Mouse (Mus musculus): ENCODE results near the gene Stx18. TPM values are rescaled to one million over a fixed set of nuclear protein-coding genes. Genes with fewer than 3 reads are reported as not detected.

The Stx18 gene
- polyA plus RNA-seq, 1 experiment from 2014 or later = 39.4 TPM

DNA sequence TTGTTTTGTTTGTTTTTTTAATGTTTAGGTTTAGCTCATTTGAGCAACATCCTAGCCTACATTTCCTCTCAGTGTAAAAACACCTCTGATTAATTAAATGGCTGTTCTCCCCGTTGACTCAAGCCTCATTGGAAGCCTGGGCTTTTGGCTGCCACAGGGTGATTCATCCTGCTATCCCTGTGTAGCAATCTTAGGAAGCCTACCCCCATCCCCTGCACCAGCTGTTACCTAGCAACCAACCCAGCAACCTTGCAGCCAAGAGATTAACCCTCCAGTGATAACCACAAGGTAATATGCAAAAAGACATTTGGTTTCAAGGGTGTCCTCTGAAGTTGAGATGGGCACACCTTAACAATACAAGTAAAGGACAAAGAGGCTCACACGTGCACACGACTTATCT lies 112.7 kb downstream of the Stx18 start:
- H3K27me3 ChIP-seq = no peaks in the 10 kb centered on the region
- H3K9ac ChIP-seq = no peak overlapping the region
- H3K36me3 ChIP-seq = peaks cover 99% of the 10 kb centered on the region
- H3K27ac ChIP-seq (replicated peaks) = no peak overlapping the region
- H3K4me1 ChIP-seq (replicated peaks) = peaks cover 84% of the 10 kb centered on the region
- H3K9me3 ChIP-seq = no peaks in the 10 kb centered on the region
- no peak for ATAC-seq (ENCODE audit: low read depth)
- peak overlapping the region; percentile 40 for H3K4me2 ChIP-seq
- H3K4me3 ChIP-seq = no peak overlapping the region
- 57% methylated on average over 3 of the region's 3 CpGs for WGBS

DNA sequence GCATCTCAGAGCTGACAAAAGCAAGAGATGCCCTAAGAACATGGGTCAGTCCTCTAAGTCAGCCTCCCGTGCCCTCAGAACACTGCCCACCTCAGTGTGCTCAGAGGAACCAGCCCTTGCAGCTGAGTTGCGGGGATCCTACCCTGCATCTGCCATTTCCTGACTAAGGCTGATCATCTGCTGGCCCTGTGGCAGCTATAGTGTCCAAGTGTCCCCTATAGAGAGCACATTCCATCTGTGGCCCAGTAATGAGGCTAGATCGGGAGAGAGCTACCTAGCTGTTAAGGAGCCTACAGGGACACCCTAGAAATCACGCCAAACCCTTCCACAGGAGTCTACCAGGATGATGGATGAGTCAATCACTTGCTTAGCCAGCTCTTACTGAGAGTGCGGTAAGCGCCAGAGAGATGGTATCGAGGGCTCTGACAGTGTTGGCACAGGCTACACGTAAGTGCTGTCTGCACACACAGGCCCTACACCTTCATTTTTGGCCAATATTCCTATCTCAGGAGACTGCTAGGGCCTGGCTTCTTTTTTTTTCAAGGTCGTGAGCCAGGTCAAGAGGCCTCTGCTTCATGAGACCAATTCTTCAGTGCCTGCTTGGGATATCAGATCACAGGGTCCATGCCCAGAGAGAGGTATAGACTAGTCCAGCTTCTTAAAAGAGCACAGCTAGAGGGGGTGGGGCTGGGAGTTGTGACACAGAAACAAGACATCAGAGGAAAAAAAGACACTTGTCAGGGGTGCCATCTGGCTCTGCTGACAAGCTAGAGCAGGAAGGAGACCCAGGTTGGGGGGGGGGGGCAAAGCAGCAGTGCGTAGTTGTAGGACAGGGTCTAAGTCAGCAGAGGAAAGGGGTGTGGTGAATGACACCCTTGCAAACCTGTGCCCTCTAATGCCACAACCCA lies 113.9 kb downstream of the Stx18 start:
- 0 out of 2 replicates have a peak, but pooled peaks have one; percentile 12 for ATAC-seq (ENCODE audit: low read depth)
- H3K36me3 ChIP-seq = peaks cover 99% of the 10 kb centered on the region

DNA sequence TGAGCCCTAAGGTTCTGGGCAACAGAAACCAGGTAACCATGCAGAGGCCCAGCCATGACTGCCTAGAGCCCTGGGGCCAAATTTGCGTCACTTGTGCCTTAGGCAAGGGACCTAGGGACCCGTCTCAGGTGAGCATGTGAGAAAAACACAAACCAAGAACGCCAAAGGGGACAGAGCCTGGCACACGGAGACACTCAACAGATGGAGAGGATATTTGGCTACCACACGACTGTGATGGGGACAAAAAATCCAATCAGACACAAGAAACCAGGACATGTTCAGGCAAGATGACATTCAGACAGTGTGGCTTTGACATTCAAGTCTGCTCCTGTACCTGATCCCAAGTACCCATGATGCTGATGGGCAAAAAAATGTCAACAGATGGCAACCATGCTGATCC lies 115.1 kb downstream of the Stx18 start:
- H3K27me3 ChIP-seq = no peaks in the 10 kb centered on the region
- H3K9ac ChIP-seq = peak overlapping the region; percentile 35
- no peak overlapping the region for H3K27ac ChIP-seq (replicated peaks)
- H3K36me3 ChIP-seq = peaks cover 89% of the 10 kb centered on the region
- peaks cover 76% of the 10 kb centered on the region for H3K4me1 ChIP-seq (replicated peaks)
- no peak for ATAC-seq (ENCODE audit: low read depth)
- peak overlapping the region; percentile 12; the same call in 1 of the 2 replicates for H3K4me3 ChIP-seq
- H3K9me3 ChIP-seq = no peaks in the 10 kb centered on the region
- 91% methylated on average over 5 of the region's 5 CpGs for WGBS
- peak overlapping the region; percentile 40 for H3K4me2 ChIP-seq

More for the DNA sequence above, 113.9 kb downstream of the Stx18 start:
- peak overlapping the region; percentile 9 for H3K4me3 ChIP-seq
- 68% methylated on average over 10 of the region's 10 CpGs for WGBS
- no peaks in the 10 kb centered on the region for H3K9me3 ChIP-seq
- peak overlapping the region; percentile 40 for H3K4me2 ChIP-seq
- H3K9ac ChIP-seq = peak overlapping the region; percentile 45
- H3K27ac ChIP-seq (replicated peaks) = peak overlapping the region; percentile 19; the same call in 1 of the 2 replicates
- peaks cover 84% of the 10 kb centered on the region for H3K4me1 ChIP-seq (replicated peaks)
- H3K27me3 ChIP-seq = no peaks in the 10 kb centered on the region

DNA sequence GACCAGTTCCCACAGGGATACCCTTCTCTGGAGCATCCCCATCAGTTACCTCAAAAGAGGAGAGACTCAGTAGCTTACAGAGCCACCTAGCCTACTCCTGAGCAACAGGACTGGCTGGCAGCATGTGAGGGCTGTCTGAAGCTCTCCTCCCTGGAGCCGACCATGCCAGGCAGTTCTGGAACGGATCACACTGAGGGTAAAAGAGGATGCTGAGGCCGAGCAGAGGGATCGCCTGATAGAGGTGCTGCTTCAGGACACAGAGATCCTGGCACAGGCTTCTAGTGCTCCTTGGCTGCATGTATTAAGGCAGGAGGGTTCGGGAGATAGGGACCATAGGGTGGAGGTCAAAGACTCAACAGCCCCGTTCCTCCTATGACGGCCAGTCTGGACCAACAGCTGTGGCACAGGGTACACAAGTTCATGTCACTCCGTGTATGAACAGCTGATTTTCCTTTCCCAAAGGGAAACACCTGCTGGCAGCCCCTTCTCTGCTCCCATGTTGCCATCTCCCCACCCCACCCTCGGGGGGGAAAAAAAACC lies 119.0 kb downstream of the Stx18 start:
- 42% methylated on average over 9 of the region's 9 CpGs for WGBS
- Histone ChIP-seq H3K4me2 (peak overlapping the region; percentile 84), H3K27ac (replicated peaks) (peak overlapping the region; percentile 98), H3K9me3 (no peaks in the 10 kb centered on the region), H3K36me3 (peaks cover 50% of the 10 kb centered on the region), H3K9ac (peak overlapping the region; percentile 100), H3K4me1 (replicated peaks) (peaks cover 65% of the 10 kb centered on the region), H3K27me3 (no peaks in the 10 kb centered on the region; the same call in none of the 2 replicates), H3K4me3 (peak overlapping the region; percentile 91)
- no peak for ATAC-seq (ENCODE audit: low read depth)

DNA sequence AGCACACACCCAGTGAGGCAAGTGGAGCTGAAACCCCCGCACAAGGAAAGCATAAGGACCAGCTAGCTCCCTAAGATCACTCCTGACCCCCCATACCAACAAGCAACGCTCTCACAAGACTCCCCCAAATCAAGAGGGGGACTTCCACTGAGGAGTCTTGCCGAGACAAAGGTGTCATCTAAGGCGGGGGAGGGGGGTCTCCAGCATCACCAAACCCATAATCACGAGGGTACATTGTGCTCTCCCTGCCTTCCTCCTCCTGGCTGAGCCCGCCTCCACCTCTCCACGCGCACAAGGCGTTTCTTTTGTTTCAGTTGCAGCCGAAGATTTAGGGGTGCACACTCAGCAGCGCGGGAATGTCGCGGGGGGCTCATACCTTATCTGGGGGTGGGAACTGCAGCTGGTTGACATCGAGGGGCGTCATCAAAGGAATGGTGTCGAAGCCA lies 120.0 kb downstream of the Stx18 start:
- Histone ChIP-seq H3K4me2 (peak overlapping the region; percentile 84), H3K27me3 (no peaks in the 10 kb centered on the region; the same call in none of the 2 replicates), H3K4me1 (replicated peaks) (peaks cover 55% of the 10 kb centered on the region), H3K9ac (peak overlapping the region; percentile 100), H3K36me3 (peaks cover 41% of the 10 kb centered on the region), H3K27ac (replicated peaks) (peak overlapping the region; percentile 98), H3K4me3 (peak overlapping the region; percentile 91), H3K9me3 (no peaks in the 10 kb centered on the region)
- ATAC-seq (ENCODE audit: low read depth) = peak; percentile 67
- 3% methylated on average over 17 of the region's 17 CpGs for WGBS

- Histone ChIP-seq H3K4me3 (peak overlapping the region; percentile 91), H3K9ac (peak overlapping the region; percentile 100), H3K27ac (replicated peaks) (peak overlapping the region; percentile 98), H3K36me3 (peaks cover 35% of the 10 kb centered on the region), H3K27me3 (no peaks in the 10 kb centered on the region; the same call in none of the 2 replicates), H3K4me2 (peak overlapping the region; percentile 84), H3K4me1 (replicated peaks) (peaks cover 49% of the 10 kb centered on the region), H3K9me3 (no peaks in the 10 kb centered on the region)
- WGBS = under 1% methylated on average over 79 of the region's 79 CpGs
- ATAC-seq (ENCODE audit: low read depth) = peak; percentile 86
Measured at GRCm38 (mm10) chr5:38158947-38159633, 120.5 kb downstream of the Stx18 start.

- 6% methylated on average over 35 of the region's 35 CpGs for WGBS
- Histone ChIP-seq H3K9me3 (no peaks in the 10 kb centered on the region), H3K4me1 (replicated peaks) (peaks cover 42% of the 10 kb centered on the region), H3K27ac (replicated peaks) (peak within 1 kb of the TSS; percentile 98), H3K4me2 (peak within 1 kb of the TSS; percentile 84), H3K9ac (peak within 1 kb of the TSS; percentile 100), H3K36me3 (peaks cover 28% of the 10 kb centered on the region), H3K4me3 (peak within 1 kb of the TSS; percentile 91), H3K27me3 (no peaks in the 10 kb centered on the region; the same call in none of the 2 replicates)
- peak; percentile 67 for ATAC-seq (ENCODE audit: low read depth)
Measured at GRCm38 (mm10) chr5:38159634-38160413, 121.3 kb downstream of the Stx18 start, which contains the start of gene Nsg1. Nsg1 (minus strand) TSS chr5:38159907.

- no peak overlapping the region for H3K4me3 ChIP-seq
- H3K9ac ChIP-seq = no peak overlapping the region
- no peak overlapping the region for H3K4me2 ChIP-seq
- ATAC-seq (ENCODE audit: low read depth) = no peak; the same call in 1 of the 2 replicates
- H3K27ac ChIP-seq (replicated peaks) = 0 out of 2 replicates have a peak overlapping the region, but pooled peaks have one; percentile 5
- H3K36me3 ChIP-seq = no peaks in the 10 kb centered on the region
- WGBS = 67% methylated on average over 11 of the region's 11 CpGs
- H3K4me1 ChIP-seq (replicated peaks) = no peaks in the 10 kb centered on the region
- H3K9me3 ChIP-seq = 0 out of 2 replicates have a peak, but pooled peaks cover 5% of the 10 kb centered on the region
- no peaks in the 10 kb centered on the region for H3K27me3 ChIP-seq
Measured at GRCm38 (mm10) chr5:38168497-38168896, 130.0 kb downstream of the Stx18 start.

DNA sequence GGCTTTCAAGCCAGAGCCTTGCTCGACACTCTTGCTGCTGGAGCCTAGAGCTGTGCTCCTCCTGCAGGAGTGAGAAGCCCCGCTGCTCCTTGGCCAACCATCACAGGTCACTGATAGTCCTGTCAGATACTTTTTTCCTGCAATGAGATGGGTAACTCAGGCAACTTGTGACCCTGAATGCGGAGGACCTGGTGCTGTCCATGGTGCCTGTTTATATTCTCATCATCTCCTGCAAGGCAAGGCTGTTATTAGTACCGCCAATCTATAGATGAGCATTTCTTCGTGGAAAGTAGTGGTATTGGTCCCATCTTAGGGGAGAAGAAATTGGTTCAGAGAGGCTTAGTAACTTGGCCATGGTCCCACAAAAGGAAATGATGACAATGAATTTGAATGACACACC lies 135.2 kb downstream of the Stx18 start:
- Histone ChIP-seq H3K27ac (replicated peaks) (no peak overlapping the region), H3K36me3 (no peaks in the 10 kb centered on the region), H3K4me3 (no peak overlapping the region), H3K4me1 (replicated peaks) (0 out of 2 replicates have a peak, but pooled peaks cover 6% of the 10 kb centered on the region), H3K9ac (no peak overlapping the region), H3K4me2 (no peak overlapping the region), H3K27me3 (no peaks in the 10 kb centered on the region), H3K9me3 (0 out of 2 replicates have a peak, but pooled peaks cover 7% of the 10 kb centered on the region)
- ATAC-seq (ENCODE audit: low read depth) = no peak
- WGBS = 62% methylated on average over 5 of the region's 5 CpGs

DNA sequence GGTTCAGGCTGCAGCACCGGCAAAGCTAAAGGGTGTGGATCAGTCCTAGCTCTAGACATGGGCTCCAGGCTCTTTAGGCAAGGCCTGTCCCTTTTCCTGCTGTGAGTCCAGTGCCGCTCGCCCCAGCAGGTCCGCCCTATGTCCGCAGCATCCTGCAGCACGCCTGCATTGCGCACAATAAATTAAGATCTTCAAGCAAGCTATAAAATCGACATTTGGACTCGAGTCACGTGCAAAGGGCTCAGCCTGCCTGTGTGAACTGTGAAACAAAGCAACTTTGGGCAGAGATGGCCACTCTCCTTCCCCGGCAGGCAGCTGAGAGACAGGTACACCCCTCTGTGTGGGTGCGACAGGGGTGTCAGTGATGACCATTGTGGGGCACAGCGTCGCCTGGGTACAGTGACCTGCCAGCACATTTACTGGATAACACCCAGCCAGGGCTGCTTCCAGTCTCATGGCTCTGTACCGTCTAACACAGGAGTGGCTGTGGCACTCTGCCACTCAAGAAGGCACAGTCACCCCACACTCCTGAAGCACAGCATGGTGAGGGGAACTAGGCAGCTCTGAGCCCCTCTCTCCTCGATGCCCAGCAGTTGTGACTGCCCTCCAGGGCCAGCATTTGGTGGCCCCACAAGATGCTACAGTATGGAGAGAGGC lies 135.8 kb downstream of the Stx18 start:
- peak; percentile 40 for ATAC-seq (ENCODE audit: low read depth)
- no peak overlapping the region for H3K4me2 ChIP-seq

More for the DNA sequence above, 135.8 kb downstream of the Stx18 start:
- Histone ChIP-seq H3K9ac (no peak overlapping the region), H3K27ac (replicated peaks) (no peak overlapping the region; the same call in 1 of the 2 replicates), H3K4me3 (no peak overlapping the region), H3K36me3 (no peaks in the 10 kb centered on the region), H3K4me1 (replicated peaks) (0 out of 2 replicates have a peak, but pooled peaks cover 6% of the 10 kb centered on the region), H3K27me3 (no peaks in the 10 kb centered on the region), H3K9me3 (0 out of 2 replicates have a peak, but pooled peaks cover 7% of the 10 kb centered on the region)
- 66% methylated on average over 16 of the region's 16 CpGs for WGBS

Data from neural tube, embryonic 13.5 days (tissue).